Mouse (Mus musculus): ENCODE data around the gene Cyp2t4. TPM values are rescaled to one million over a fixed set of nuclear protein-coding genes. Genes with fewer than 3 reads are reported as not detected.

Gene Cyp2t4
- total RNA-seq, 2 experiments from 2014 or later = not detected

- no peak for DNase-seq (ENCODE audit: low spot score)
- intact Hi-C loops (cut with DNase I) = no loop called here
Measured at GRCm38 (mm10) chr7:27179217-27179918, 25.9 kb downstream of the Cyp2t4 start.

- intact Hi-C loops (cut with DNase I) = no loop called here
- peak; percentile 50 for DNase-seq (ENCODE audit: low spot score)
Measured at GRCm38 (mm10) chr7:27180036-27180435, 26.5 kb downstream of the Cyp2t4 start.

DNA sequence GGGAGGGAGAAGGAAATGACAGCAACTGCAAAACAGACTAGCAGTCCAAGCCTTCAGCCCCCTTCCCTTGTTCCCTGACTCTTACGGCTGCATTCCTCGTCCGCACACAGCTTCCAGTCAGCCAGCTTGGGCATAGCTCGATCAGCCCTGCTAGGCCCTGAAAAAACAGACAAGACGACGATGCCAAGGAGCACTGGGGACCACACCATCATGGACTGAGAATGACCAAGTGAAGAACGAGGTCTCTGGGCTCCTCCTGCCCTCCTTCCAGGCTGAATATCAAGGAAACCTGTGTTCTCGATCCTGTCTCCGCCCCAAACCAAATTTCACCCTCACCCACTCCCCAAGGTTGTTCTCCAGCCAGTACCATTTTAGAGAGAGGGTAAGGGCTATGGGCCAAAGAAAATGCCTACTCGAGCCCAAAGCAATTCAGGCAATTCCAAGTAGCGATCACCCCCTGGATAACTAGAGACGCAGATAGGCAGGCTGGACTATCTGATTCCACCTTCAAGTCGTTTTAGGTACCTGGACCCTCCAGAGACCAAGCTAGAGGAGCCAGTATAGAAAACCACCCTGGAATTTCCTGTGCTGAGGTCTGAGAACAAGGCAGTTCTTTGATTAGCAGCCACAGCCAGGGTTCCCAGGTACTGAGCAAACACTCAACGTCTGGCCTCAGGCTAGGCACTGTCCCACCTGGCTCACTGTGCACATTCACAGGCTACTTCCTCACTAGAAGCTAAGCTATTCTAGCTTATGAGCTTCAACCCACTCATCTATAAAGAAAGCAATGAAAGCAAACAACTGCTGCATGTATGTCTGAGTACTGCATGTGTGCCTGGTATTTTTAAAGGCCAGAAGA lies 27.6 kb downstream of the Cyp2t4 start, which contains the start of the genes Gm21983 and Mia:
TSS of gene Gm21983 (minus strand) at position 250 of the 859 bp plus-strand sequence.
TSS of gene Mia (minus strand) at position 321 of the 859 bp plus-strand sequence.
- intact Hi-C loops (cut with DNase I) = no loop called here
- no peak for DNase-seq (ENCODE audit: low spot score)

DNA sequence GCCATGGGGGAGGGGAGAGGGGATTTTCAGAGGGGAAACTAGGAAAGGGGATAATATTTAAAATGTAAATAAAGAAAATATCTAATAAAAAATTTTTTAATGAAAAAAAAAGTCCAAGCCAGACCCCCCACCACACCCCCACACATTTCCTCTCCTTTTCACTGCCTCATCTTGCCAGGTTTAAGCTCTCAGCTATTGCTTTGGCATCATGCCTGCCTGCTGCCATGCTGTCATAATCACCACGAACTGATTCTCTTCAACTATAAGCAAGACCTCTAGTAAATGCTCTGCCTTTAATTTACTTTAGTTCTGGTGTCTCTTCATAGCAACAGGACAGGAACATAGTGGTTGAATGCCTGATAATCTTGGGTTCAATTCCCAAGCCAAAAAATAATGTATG lies 29.0 kb downstream of the Cyp2t4 start:
- no peak for DNase-seq (ENCODE audit: low spot score)
- intact Hi-C loops (cut with DNase I) = no loop called here

- intact Hi-C loops (cut with DNase I) = no loop called here
- DNase-seq (ENCODE audit: low spot score) = no peak
Measured at GRCm38 (mm10) chr7:27184964-27185363, 31.4 kb downstream of the Cyp2t4 start.

DNA sequence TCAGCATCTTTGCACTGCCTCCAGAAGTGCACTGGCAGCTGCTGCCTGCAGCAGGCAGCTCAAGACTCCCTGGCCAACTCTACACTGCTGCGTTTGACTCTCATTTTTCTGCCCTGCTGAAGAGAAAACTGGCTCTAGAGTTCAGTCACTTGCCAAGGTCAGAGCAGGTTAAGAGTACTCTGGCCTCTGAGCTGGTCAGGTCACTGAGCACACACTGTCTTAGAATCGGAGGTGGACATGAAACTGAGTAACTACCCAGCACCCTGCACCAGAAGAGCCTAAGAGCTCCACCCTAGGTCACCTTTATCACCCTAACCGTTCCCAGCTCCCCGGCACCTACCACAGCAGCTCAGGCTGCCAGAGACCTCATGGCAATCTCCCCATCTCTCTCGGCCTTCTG lies 32.5 kb downstream of the Cyp2t4 start:
- DNase-seq (ENCODE audit: low spot score) = no peak
- intact Hi-C loops (cut with DNase I) = no loop called here

- intact Hi-C loops (cut with DNase I) = no loop called here
Measured at GRCm38 (mm10) chr7:27189271-27189931, 35.9 kb downstream of the Cyp2t4 start.

DNA sequence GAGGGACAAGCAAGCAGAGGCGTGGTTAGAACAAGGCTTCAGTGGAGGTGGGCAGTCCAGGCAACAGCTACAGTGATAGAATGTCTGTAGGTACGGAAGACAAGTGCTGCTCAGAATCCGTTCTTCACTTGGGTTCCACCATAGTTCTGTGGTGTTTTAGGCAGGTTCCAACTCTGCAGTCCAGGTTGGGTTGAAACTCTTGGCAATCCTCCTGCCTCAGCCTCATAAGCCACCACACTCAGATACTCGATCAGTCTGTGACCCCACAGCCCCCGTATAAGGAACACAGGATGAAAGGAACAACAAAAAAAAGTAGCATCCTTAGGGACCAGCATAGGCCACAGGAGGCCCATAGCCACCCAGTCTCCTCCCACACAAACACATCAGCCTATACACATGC lies 38.9 kb downstream of the Cyp2t4 start:
- no peak for DNase-seq (ENCODE audit: low spot score)
- intact Hi-C loops (cut with DNase I) = no loop called here

More at GRCm38 (mm10) chr7:27189271-27189931, 35.9 kb downstream of the Cyp2t4 start:
- no peak for DNase-seq (ENCODE audit: low spot score)

- DNase-seq (ENCODE audit: low spot score) = no peak
- intact Hi-C loops (cut with DNase I) = no loop called here
Measured at GRCm38 (mm10) chr7:27193731-27194130, 40.2 kb downstream of the Cyp2t4 start.

- DNase-seq (ENCODE audit: low spot score) = peak; percentile 98
- intact Hi-C loops (cut with DNase I) = no loop called here
Measured at GRCm38 (mm10) chr7:27195681-27196611, 42.4 kb downstream of the Cyp2t4 start, which contains the start of the genes BC024978 and Snrpa. Gene BC024978 (plus strand): TSS chr7:27195781. Gene Snrpa (minus strand): TSS chr7:27196271.

GRCm38 (mm10) chr7:27197136-27197535 lies 43.6 kb downstream of the Cyp2t4 start:
- no peak for DNase-seq (ENCODE audit: low spot score)
- intact Hi-C loops (cut with DNase I) = no loop called here

- intact Hi-C loops (cut with DNase I) = no loop called here
- DNase-seq (ENCODE audit: low spot score) = no peak
Measured at GRCm38 (mm10) chr7:27197634-27198033, 44.1 kb downstream of the Cyp2t4 start.

DNA sequence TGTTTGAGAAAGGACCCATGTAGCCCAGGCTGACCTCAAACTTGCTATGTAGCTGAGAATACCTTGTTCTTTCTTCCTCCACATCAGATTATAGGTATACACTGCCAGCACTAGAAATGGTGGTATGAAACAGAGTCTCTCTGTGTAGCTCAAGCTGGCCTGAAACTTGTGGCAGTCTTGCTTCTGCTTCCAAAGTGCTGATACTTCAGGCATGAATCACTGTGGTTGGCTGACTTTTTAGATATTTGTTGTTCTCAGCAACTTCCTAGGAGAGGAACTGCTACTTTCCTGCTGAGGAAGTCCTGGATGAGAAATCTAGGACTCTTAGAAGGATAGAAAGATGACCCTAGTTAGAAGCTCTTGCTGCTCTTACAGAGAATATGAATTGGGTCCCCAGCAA lies 44.8 kb downstream of the Cyp2t4 start:
- intact Hi-C loops (cut with DNase I) = no loop called here
- no peak for DNase-seq (ENCODE audit: low spot score)

- intact Hi-C loops (cut with DNase I) = no loop called here
Measured at GRCm38 (mm10) chr7:27198779-27199178, 45.3 kb downstream of the Cyp2t4 start.

GRCm38 (mm10) chr7:27203730-27204449 lies 50.4 kb downstream of the Cyp2t4 start:
- intact Hi-C loops (cut with DNase I) = loop anchor here (2.0 kb wide), 1 partner anchor 23 kb away; no protein-coding TSS in a partner anchor
- no peak for DNase-seq (ENCODE audit: low spot score)

More at GRCm38 (mm10) chr7:27198779-27199178, 45.3 kb downstream of the Cyp2t4 start:
- DNase-seq (ENCODE audit: low spot score) = no peak
